Mouse (Mus musculus): ENCODE results near the gene Alox5ap. TPM values are rescaled to one million over a fixed set of nuclear protein-coding genes. Genes with fewer than 3 reads are reported as not detected.

The Alox5ap gene
- total RNA-seq, 2 experiments from 2014 or later, result 10.1 to 12.0 TPM

DNA sequence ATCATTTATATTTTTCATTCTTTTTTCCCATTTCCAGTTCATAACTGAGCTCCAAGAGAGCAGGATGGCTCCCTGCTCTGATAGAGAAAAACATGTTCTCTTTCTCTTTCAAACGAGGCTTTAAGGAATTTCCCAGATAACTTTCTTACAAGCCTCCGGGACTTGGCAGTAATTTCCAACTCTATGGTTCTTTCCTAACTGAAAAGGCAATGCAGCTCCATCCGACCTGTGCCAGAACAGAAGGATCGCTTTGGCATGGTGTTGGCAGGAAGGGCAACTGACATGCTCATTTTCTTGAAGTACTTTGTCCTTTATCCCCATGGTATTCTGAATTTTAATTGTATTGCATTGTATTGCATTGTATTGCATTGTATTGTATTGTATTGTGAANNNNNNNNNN lies 33.7 kb downstream of the Alox5ap start:
- intact Hi-C loops (cut with DNase I), result no loop called here
- no peak for DNase-seq

DNA sequence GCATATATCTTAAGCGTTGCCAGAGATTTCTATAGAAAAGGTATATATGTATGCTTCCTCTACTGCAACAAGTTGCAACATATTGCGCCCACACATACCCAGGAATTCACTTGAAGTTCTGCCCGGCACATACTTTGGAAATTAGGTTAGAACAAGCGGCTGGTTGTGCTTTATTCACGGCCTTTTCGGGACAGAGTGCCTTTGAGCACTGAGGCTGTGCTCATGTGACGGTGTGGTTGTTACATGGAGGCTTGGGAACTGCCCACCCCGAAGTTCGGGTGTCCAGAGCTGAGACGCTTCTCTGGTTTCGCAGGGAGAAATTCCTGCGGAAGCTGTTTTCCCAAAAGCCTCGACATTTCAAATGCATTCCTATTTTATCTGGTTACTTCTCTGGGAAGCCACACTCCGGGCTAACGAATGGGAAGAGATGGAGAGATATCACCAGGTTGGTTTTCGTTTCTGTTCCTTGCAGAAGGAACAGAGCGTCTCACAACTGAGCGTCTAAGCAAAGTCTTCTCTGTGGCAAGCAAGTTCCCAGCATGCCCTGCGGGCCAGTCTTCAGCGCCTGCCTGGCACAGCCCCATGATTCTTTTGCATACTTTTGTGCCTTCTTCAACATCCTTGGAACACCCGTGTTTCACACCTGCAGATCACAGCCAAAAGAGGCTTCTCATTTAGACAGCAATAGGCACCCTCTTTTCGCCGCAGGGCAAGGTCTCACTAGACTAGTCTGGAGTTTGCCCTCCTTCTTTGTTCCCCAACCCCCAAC lies 48.5 kb downstream of the Alox5ap start:
- peak; percentile 27 to 35 for DNase-seq
- intact Hi-C loops (cut with DNase I), result no loop called here

DNA sequence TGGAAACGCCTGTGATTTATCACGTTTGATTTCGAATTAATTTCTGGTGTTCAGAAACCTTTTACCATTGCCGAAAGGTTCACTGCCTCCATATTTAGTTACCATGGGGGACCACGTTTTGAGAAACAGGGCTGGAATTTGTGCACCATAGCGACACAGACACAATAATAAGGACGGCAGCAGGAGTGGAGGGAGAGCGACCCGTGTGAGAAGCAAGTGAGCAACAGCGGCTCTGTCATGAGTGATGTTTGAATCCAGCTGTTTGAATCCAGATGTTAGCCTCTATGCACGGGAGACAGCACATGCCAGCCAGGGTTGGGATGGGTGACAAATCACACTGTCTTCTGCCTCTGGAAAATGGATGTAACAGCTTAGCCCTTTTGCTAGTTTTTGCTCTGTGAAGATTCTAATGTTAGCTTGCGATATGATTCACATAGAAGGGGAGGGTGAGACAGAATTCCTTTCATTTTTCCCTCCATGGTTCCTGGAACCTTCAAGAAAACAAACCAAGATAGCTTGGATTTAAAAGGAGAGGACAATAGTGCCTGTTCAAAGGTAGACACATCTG lies 50.0 kb downstream of the Alox5ap start:
- no peak for DNase-seq
- intact Hi-C loops (cut with DNase I), result no loop called here

DNA sequence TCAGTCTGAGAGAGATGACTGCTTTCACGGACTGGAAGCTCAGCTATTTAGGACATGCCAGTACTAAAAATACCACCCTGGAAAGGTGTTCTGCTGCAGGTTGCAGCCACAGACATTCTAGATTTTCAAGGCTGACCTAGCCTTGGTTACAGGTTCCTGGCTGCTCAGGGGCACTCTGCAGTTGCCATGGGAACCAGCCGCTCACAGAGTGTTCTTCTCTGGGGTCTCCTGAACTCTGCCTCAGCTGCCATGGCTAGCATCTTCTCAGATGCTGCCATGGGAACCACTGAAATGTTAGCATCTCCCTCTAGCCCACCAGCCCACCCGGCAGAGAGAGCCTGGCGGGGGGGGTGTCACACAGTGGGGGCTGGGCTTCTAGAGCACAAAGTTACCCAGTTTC lies 52.4 kb downstream of the Alox5ap start:
- intact Hi-C loops (cut with DNase I), result no loop called here
- DNase-seq, result no peak

GRCm38 (mm10) chr5:149319874-149320323 lies 55.3 kb downstream of the Alox5ap start:
- no peak for DNase-seq
- intact Hi-C loops (cut with DNase I), result no loop called here

GRCm38 (mm10) chr5:149320534-149321482 lies 56.2 kb downstream of the Alox5ap start:
- peak; percentile 81 to 82 for DNase-seq
- intact Hi-C loops (cut with DNase I), result no loop called here

DNA sequence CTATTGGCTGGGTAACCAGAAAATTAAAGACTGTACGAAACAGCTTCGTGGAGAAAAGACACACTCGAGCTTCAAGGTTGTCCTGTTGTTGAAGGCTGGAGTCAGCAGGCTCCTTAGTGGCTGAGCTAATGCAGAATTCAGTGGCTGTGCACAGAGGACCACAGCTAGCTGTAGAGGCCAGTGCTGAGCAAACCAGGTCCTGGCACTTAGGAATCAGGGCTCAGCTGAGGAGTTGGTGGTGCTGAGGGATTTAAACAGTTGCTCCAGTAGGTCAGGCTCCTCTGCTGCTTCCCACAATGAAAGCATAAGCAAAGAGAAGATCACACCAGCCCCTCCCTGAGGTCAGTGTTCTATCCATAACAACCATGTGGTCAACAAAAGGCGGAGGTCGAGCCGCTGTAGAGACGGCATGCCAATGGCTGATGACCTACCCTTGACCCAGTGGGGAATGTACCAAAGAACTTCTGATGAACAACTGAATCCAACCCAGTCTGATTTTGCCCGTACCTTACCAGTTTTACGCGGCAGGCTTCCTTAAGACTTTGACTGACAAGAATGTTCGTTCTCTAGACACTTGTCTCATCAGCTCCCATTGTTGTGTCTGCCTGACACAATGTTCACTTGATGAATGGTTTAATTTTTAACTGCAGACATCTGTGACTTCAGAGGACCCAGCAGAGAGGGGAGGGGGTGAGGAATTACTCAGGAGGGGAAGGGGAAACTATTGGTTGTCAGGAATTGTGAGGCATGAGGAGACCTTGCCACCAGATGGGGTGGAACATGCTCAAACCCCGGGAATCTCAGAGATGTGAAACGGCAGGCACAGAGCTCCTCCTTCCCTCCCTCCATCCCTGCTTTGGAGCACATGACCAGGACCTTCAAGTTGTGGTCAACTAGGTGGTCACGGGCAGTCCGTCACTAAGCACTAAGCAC lies 57.6 kb downstream of the Alox5ap start:
- peak in 1 of 2 experiments; percentile 31 for DNase-seq
- intact Hi-C loops (cut with DNase I), result no loop called here

GRCm38 (mm10) chr5:149322938-149323553 lies 58.5 kb downstream of the Alox5ap start:
- DNase-seq, result peak; percentile 72 to 81

DNA sequence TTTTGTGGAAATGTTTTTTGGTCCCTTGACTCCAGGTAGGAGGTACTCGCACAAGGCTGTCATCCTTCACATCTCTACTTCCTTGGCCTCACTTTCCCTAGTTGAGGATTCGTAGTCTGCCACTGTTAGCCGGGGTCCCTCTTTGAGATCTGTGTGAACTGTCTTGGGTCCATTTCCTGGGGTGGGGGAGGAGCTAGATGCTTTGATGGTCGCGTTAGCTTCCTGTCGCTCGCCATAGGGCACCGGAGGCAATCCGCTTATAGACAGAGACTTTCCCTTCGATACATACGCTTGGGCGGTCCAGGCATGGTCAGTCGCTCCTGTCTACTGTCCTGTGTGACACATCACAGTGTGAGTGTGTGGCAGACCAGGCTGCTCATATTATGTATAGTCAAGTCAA lies 60.2 kb downstream of the Alox5ap start:
- no peak for DNase-seq
- intact Hi-C loops (cut with DNase I), result no loop called here

More at GRCm38 (mm10) chr5:149322938-149323553, 58.5 kb downstream of the Alox5ap start:
- intact Hi-C loops (cut with DNase I), result no loop called here

DNA sequence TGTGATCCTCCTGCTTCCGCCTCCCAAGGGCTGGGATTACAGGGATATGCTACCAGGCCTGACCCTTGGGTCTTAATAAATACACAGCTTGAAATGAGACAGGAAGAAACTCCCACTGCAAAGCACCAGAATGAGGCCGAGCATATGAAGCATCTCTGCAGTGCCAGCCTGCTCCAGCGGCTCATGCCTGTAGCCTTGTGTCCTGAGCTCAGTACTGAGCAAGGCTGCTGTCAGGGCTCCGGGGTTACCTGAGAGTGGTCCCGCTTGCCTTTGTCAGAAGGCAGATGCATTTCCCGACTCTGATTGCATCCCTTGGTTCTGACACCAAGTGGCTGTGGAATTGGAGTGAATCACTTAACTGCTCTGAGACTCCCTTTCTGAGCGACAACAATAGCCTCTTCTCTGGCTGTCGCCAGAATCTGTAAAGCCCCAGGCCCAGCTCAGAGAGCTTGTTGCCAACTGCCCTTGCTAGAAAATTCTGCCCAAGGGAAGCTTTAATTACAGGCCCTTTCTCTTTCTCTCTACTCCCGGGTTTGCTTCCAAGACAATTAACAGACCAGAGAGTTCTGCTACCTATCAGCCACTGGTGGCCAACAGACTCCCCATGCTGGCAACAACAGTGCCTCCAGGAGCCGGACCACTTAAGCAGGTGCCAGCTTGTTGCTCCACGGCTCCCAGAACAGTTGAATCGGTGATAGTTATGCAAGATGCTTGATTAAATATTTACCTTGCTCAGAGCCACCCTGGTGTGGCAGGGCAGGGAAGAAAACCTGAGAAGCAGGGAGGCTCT lies 64.7 kb downstream of the Alox5ap start:
- intact Hi-C loops (cut with DNase I), result no loop called here

GRCm38 (mm10) chr5:149330601-149331000 lies 66.0 kb downstream of the Alox5ap start:
- intact Hi-C loops (cut with DNase I), result no loop called here

More for the DNA sequence above, 64.7 kb downstream of the Alox5ap start:
- DNase-seq, result no peak

GRCm38 (mm10) chr5:149331407-149332143 lies 67.0 kb downstream of the Alox5ap start:
- DNase-seq, result no peak
- intact Hi-C loops (cut with DNase I), result no loop called here

More at GRCm38 (mm10) chr5:149330601-149331000, 66.0 kb downstream of the Alox5ap start:
- no peak for DNase-seq

DNA sequence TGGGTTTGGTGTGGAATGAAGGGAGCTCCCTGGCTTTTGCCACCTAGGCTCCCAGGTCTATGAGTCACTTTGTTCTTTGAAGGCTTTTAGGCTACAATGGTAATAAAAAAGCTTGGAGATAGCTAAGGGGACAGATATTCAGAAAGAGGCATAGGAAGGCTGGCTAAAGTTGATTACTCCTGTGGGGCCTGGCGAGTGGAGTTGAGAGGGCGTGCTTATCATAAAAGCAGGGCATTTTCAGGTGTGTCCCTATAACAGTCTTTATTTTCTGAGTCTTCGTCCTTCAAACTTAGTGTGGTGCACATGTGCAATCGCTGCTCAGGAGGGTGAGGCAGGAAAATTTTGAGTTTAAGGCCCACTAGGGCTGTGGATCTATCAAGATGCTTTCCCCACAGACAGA lies 68.2 kb downstream of the Alox5ap start:
- intact Hi-C loops (cut with DNase I), result no loop called here
- DNase-seq, result no peak

- no peak for DNase-seq
- intact Hi-C loops (cut with DNase I), result no loop called here
These were observed 69.6 kb downstream of the Alox5ap start for GRCm38 (mm10) chr5:149333941-149334698.

DNA sequence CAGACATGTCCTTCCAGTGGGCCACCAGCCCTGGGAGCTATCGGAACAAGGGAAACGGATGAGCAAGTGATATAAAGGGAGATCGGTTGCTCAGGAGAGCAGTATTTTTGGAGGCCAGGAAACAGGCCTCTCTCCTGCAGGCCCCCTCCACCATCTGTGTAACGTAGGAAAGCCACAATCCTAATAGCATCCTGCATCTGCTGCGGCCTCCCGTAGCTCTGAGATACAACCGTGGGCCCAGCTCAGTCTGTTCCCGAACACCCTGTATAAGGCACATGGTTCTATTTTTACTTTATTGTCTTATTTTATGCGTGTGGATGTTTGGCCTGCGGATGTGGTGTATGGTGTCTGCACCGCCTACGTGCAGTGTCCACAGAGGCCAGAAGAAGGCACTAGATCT lies 70.4 kb downstream of the Alox5ap start:
- no peak for DNase-seq
- intact Hi-C loops (cut with DNase I), result loop anchor here (5.0 kb wide), 3 partner anchors 187 to 428 kb away; no protein-coding TSS in a partner anchor

DNA sequence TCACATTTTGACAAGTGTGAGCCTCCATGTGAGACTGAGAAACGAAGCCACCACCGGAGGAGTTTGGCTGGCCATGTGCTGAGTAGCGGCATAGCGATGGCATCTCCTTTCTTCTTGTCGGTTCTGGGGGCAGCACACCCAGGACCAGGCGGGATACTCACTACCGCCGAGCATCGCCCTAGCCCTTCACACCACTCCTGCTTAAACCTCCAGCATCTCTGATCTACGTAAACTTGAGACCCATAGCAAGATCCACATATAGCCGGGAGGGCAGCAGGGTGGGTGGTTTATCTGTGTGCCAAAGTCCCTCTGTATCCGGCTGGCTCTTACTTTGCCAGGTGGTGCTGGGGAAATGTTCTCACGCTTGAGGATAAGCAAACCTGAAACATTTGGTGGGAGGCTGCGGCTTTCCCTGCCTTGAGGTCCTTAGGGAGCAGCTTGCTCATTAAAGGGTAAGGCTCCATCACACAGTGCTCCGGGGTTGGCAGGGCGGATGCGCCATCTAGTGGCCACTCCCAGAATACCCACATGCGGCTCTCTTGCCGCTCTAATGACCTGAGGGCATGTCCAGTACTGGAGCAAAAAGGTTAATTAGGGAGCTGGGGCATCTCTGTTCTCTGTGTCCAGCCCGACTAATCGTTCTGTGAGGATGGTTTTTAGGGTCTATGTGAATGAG lies 71.1 kb downstream of the Alox5ap start:
- DNase-seq, result peak; percentile 86 to 89
- intact Hi-C loops (cut with DNase I), result loop anchor here (2.0 to 5.0 kb wide), 4 partner anchors 187 to 525 kb away; no protein-coding TSS in a partner anchor
